Mouse (Mus musculus): ENCODE data around the gene Tas2r104.

Gene Tas2r104

GRCm38 (mm10) chr6:131685644-131686043, at the start of gene Tas2r104:
Tas2r104 (minus strand) TSS chr6:131685744.
- DNase-seq (ENCODE audit: low spot score in 2 of 2): no peak

GRCm38 (mm10) chr6:131712803-131713202, 27.3 kb upstream of the Tas2r104 start:
- DNase-seq (ENCODE audit: low spot score in 2 of 2): no peak

GRCm38 (mm10) chr6:131689963-131690362, 4.4 kb upstream of the Tas2r104 start, which contains the start of gene Tas2r114:
Tas2r114 (minus strand) TSS chr6:131690063.
- DNase-seq (ENCODE audit: low spot score in 2 of 2): no peak

- DNase-seq (ENCODE audit: low spot score in 2 of 2): no peak
Measured at GRCm38 (mm10) chr6:131687395-131687794, 1.9 kb upstream of the Tas2r104 start, which contains the start of gene Tas2r105. Tas2r105 (minus strand) TSS chr6:131687495.

- no peak for DNase-seq (ENCODE audit: low spot score in 2 of 2)
Measured at GRCm38 (mm10) chr6:131678786-131679185, 6.8 kb downstream of the Tas2r104 start, which contains the start of gene Tas2r106. Tas2r106 (minus strand) TSS chr6:131678886.

GRCm38 (mm10) chr6:131660049-131660448, 25.5 kb downstream of the Tas2r104 start, which contains the start of gene Tas2r107:
Tas2r107 (minus strand) TSS chr6:131660149.
- DNase-seq (ENCODE audit: low spot score in 2 of 2): no peak

All from urinary bladder, postnatal 36 days (tissue).